Mouse (Mus musculus): ENCODE results near the gene Foxc1.

Gene Foxc1

DNA sequence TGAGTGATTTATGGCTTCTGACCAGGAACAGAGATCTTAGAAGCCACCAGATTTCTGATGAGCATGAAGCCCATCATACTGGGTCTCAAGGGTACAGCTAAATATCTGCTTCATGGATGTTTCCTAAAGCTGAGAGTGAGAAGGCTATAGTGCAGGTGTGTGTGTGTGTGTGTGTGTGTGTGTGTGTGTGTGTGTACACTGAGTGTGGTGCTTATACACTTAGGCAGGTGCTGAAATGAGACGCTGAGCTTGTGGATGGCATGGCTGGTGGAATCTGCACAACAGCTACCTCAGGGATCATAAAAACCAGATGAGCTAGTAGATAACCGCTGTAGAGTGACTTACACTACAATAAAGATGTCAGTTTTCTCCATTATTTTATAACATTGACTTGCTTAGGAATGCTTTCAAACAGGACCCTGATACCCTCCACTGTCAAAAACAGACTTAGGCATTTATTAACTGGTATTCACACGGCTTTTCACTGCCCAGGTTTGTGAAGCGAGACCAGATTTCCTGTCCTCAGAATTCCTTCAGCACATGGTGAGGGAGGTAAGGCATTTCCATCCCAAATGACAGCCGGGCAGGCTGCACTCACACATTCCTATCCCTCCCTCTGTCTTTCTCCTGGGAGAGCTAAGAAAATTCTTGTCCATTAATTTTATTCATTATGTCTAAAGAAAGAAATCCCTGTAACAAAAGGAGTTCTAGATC is 43.0 kb downstream of the Foxc1 start:
- DNase-seq (ENCODE audit: low spot score): no peak

DNA sequence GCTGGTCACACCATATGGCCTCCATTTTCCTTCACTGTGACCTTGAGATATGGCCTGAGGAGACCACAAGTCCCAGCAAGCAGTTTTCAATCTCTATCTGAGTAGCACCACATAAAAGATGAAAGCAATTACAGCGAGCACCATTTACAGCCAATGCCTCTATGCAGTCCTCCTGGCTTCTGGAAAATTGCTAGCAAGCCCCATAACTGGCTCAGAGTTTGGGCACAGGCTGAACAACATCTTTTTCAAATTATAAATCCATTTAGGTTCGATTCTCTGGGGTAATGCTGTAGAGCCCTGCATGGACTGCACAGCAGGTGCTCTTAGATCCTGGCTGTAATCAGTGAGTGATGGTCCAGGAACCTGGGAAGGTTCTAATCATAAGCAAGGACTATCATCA is 47.1 kb downstream of the Foxc1 start:
- no peak for DNase-seq (ENCODE audit: low spot score)

DNA sequence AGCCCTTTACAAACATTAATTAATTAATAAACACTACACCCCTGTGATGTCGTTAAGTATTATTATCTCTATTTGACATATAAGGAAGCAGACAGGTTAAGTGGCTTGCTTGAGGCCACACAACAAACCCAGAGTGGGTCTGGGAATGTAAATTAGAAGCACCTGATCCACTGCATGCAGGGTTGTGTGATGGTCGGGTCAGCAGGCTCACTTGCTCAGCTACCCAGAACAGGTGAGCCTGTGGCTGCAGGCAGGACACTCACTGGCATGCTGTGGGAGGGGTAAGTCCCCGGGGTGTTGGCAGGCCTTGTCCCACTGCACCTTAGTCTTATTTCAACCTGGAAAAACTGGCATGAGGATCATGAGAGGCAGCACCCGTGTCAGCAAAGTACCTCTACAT is 47.6 kb downstream of the Foxc1 start:
- no peak for DNase-seq (ENCODE audit: low spot score)

DNA sequence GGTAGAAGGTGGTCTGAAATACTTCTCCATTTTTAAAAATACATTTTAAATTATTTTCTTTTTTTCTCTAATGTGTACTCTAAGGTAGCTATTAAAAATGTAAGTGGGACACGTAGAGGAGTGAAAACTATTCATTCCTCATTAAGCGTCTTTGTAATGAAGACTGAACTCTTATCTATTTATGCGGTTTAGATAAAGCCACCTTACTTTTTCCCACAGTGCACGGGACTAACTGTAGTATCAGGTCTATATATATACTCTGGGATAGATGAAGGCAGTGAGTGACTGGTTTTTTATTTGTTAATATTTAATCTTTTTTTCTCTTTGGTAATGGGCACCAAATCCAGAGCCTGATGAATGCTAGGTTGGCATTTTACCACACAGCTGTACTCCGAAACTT is 53.8 kb downstream of the Foxc1 start:
- no peak for DNase-seq (ENCODE audit: low spot score)

All from urinary bladder, postnatal 10 days (tissue).